Mouse (Mus musculus) ES-CJ7 (cell line): ENCODE measurements around the gene Arf3.

Experiments used
- DNase-seq: peaks from one replicate; pipeline ENCODE4 v3.0.0; 2011; ENCODE audit warnings: low read depth, low spot score

The Arf3 gene

DNA sequence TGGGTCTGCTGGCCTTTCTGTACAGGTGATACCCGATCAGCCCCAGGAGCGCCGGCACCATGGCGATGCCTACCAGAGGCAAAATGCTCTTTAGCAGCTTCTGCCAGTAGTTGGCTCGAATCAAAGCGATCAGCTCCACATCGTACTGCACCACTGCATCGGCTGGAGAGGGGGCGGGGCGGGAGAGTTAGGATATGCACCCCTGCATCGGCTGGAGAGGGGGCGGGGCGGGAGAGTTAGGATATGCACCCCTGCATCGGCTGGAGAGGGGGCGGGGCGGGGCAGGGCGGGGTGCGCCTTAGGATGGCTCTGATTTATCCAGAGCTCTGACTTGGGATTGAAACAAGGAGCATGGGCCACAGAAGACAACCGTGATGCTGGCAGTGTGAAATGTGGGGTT lies 38.6 kb downstream of the Arf3 start:
- DNase-seq: peak; percentile 46

DNA sequence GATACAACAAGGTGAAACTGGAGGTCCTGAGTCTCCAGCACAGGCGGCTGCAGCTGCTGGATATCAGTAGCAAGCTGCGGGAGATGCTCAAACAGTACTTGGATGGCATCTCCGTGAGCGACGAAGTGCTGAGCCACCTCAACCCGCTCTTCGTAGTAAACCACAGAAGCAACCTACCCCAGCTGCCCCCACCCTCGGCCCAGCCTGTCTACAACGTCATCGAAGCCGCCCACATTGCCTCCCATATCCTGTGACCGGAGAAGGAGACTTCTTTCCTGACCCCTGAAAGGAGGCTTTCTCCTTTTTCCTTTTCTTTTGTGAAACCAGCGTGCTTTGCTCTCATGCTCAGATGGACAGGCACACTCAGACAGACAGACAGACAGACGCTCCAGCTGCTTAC lies 40.2 kb downstream of the Arf3 start:
- DNase-seq: no peak

DNA sequence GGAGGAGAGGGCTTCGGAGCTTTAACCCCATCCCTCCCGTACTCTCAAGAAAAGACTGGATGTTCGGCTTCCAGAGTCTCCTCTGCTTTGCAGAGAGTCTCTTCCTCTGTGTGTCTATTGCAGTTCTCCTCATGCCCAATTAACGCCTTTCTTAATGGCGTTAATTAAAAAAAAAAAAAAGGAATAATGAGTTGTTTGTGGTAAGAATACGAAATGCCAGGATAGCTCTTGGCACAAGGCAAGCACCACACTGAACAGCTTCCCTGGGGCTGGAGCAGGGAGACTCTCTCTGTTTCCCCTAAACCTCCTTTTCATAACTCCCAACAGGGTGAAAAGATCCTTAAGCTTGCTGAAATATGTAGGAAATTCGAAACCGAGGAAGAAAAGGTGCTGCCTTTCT lies 40.8 kb downstream of the Arf3 start:
- DNase-seq: no peak

DNA sequence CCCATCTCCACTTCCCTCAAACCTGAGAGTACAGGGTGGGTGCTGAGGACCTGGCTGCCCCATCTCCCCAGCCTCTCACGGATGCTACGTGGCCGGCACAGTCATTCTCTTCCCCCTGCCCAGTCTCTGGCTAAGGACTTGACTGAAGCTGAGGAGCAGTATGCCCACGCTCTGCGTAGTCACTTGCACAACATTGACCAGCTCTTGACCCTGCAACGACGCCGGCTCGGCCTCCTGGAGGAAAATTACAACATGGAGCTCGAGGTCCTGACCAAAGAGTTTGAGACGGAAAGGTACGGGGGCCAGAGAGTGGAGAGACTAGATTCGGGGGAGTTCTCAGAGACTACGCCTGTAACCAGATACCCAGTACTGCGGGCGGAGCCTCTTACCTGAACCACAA lies 45.7 kb downstream of the Arf3 start:
- DNase-seq: no peak

DNA sequence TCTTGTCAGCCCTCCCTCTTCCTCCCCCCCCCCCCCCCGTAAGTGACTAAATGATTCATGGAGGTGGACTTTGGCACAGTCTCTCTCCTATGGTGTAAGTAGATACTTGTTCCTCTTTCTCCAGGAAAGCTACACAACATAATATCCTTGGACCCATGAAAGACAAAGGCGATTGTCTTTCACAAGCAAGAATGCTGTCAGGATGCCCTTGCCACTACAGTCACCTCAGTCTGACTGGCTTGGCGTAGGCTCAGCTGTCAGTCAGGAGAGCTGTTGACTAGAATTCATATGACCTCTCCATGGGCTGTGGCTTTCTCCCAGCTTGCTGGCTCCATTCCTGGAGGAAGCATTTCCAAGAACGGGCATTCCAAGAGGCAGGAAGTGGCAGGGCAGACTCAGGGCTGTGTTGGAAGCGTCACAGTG lies 48.8 kb downstream of the Arf3 start:
- DNase-seq: no peak

DNA sequence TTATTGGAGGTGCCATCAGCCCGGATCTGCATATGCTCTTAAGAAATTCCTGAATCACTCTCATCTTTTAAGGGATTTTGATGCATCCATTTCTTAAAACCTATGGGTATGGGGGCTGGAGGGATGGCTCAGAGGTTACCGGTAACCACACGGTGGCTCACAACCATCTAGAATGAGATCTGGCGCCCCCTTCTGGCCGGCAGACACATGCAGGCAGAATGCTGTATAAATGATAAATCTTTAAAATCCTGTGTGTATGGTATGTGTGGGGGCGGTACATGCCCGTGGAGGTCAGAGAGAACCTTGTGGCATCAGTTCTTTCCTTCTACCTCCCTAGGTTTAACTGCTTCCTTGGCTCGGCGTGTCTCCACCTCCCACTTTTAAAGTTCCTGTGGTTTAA lies 52.6 kb downstream of the Arf3 start:
- peak; percentile 75 for DNase-seq

DNA sequence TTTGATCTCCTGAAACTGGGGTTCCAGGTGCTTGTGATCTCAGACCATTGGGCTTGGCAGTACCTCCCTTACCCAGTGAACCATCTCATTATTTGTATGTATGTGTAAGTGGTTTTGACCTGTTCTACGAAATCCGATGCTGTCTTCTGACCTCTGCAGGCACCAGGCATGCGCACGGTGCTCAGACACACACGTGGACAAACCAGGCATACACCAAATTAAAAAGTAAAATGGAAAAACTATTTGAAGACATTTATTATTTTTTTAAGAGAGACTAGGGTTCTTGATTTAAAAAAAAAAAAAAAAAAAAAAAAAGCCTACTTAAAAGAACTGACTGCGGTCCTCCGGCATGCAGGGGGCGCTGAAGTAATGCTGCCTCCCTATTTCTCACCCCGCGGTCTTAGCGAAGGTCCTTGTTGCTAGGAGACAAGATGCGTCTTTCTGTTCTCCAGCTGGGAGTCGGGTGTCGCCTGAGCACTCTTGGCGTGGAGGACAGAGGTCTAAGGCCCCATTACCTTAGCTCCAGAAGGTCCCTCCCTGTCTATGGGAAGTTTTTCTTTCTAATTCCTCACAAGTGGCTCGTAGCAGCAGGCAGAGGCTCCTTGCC lies 55.1 kb downstream of the Arf3 start, which contains the start of gene Ccdc65:
TSS of gene Ccdc65 (plus strand) at position 442 of the 607 bp plus-strand sequence.
- peak; percentile 96 for DNase-seq

DNA sequence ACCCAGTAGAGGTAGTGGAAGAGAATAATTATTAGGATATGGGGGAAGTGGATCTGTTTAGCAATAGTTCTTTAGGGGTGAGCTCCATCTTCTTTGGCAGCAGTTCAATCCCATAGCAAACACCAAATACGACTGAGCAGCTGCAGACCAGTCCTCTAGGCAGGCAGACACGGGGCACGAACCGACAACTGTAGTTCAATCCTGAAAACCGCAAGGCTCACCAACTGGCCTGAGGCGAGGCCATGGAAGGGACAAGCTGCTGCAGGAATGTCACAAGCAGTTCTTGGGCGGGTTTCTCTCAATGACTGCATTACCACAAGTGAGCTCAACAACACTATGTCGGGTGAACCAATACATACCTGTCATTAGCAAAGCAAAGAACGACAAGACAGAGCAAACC lies 58.7 kb downstream of the Arf3 start:
- no peak for DNase-seq

DNA sequence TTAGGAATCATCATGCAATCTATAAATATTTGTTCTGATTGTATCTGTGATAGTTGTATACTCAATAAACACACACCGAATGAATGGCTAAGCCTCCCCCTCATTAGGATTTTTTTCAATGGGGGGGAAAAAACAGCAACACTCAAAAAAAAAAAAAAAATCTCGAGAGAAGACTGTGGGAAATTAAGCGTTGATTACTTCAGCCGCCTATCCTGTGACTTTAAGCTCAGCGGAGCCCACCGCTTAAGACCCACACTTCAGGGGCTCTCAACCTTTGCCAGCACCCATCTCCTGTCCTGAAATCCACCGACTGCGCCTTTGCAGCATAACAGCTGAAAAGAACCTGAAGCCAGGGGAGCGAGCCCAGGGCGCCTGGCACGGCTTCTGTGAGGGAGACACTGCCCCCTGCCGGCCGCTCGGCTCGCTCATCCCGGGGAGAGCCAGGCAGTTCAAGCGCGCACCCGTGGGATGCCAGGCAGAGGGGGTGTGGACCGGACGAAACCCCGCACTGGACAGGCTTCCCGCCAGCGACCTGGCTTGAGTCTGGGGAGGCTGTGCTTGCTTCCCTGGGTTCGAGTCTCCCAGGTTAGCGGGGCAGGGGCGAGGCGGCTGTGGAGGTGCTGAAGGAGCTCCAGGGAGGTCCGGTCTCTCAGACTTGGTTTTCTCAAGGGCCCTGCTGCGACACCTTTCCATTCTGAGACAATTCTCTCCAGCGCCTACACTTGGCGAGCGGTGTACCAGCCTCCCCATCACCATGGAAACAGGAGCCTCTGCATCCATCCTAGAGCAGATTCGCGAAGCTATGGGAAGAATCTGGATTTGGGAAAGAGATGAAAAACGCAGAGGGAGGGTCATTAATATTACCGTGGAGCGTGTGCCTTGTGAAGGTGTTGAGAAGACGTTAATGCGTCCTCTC lies 63.6 kb downstream of the Arf3 start:
- DNase-seq: peak; percentile 88

DNA sequence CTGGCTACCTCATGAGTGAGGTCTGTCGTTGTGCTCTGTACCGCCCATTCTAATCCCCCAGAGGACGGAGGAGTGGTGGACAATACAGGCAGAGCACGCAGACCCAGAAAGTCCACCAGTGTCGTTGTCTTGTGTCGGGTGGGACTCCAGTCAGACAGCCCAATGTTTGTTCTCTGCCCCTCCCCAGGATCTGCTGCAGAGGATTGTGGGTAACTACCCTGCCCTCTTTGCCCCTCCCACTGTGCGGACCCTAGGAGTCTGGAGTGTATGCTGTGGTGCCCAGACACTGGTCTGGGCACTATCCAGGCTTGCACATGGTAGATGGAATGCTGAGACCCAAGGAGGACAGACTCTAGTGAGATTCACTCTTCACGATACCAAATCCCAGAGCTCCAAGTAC lies 66.8 kb downstream of the Arf3 start:
- peak; percentile 66 for DNase-seq

DNA sequence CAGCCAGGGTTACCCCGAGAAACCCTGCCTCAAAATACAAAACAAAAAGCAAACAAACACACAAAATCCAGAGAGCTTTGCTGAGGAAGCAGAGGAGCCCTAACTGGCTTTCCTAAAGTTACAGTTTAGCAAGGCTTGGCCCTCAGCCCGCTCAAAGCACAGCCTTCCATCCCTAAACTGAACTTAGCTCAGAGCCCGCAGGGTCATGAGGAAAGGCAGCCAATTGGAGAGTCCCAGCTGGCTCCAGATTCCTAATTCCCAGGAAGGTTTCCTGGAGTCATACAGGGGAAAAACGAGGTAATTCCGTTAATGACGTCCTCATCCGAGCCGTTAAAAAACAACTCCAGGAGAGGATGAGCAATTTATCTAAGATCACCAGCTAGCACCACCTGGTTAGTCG lies 67.3 kb downstream of the Arf3 start:
- no peak for DNase-seq

DNA sequence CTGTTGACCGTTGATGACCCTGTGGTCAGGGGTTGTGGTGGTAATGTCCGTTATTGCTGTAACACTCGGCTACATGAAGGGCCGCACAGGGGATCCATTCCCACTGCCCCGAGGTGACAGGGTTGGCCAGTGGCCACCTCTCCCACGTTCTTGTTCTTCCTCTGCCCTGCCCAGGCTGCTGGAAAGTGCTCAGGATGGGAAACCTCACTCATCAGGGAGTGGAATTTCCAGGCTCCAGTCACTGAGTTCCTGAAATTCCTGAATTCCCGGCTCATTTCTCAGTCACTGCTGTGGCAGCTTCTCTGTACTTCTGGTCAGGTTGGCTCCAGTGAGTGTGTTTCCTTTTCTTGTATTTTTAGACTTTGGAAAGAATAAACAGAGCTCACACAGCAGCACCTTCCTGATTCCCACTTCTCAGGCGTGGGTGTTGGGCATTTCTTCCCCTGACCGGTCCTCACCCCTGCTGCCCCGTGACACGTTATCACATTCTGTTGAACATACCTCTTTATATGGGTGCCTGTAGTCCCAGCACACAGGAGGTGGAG lies 70.8 kb downstream of the Arf3 start:
- DNase-seq: no peak

DNA sequence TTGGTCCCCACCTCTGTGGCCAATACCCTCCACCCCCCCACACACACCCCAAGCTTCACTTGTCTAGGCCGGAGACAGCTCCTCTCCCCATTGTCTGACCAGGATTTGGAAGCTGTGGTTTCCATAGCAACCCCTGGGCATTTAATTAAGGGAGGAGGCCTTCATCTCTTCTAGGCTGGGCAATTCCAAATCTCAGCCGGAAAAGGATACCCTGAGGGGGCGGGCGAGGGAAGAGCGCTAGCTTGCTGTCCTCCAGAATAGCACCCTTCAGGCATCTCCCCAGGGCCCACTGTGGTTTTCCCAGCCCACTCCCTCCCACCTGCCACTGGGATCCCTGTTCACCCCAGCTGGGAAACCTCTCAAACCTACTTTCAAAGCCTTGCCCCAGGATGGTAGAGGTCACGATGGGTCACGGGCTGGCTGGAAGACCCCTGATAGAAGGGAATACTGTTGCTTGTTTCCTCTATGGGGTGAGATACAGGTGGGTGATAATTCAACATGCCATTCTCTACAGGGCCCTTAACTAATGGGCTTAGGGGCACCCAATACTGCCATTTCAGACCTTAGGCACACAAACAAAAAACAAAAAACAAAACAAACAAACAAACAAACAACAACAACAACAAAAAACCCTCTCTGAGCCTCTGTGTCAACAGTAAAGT lies 71.4 kb downstream of the Arf3 start:
- peak; percentile 51 for DNase-seq

DNA sequence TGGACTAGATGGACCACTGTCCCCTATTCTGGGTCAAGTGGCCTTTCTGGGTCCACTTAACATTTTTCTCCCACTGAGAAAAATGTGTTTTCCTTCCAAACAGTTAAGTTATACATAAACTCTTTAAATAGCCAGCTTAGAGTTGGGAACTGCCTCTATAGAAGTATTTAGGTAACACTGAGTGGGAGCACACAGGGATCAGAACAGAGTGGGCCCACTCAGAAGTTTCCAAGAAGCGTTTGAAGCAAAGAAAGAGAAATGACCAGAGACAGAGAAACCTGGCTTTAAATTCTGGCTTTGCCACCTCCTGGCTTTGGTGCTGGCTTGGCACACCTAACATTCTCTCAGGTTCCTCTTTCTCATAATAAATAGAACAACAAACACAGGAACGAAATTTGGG lies 73.3 kb downstream of the Arf3 start:
- DNase-seq: no peak
